18 mouse cellular contexts compared by ENCODE assay signal in genomic region chr19:50667516-50667915, GRCm38 (mm10). TPM values are rescaled to one million over a fixed set of nuclear protein-coding genes. Genes with fewer than 3 reads are reported as not detected.
DNase-seq lines count a peak whose midpoint lies in the region.
"Had no signal": no experiment of that assay in that cellular context is flagged by ENCODE, and none has a peak within 500 bp of the region (broad histone marks: within the 10 kb centered on the region; RNA-seq: fewer than 3 reads in every experiment).

No protein-coding gene starts in this region.

- DNase-seq in heart, adult 11 months = peak; percentile 17
- DNase-seq in heart, adult 8-10 months (ENCODE audit: low spot score) = no peak
- DNase-seq in retina, embryonic 14.5 days (ENCODE audit: low spot score) = peak; percentile 61
- DNase-seq in retina, postnatal 1 day = no peak
- peak; percentile 63 for DNase-seq in Muller cell, postnatal 12 days (ENCODE audit: inconsistent ontology term)
- DNase-seq in kidney, adult 9 months = no peak
- DNase-seq: adrenal gland, adult 2 months; adrenal gland, adult 8-10 months; adrenal gland, postnatal 10 days; adrenal gland, postnatal 14 days; adrenal gland, postnatal 25 days; adrenal gland, postnatal 36 days; B cell, adult 2 months; cerebellum, adult 11 months; cerebellum, adult 11-12 months; cerebellum, adult 18-20 months; cerebellum, adult 2 months had no signal

RNA-seq across cellular contexts. Expression of gene Sorcs1, which starts 10.9 kb away (rescaled TPM):
- under 1 TPM; 0.06 to 0.25 (median 0.14) TPM for total RNA-seq in heart, adult 8-10 months (2022)
- total RNA-seq: MEL had no signal

Comparison
In these comparisons a context has a peak if more than half of its experiments do, and no peak if none do; other contexts are left out.
1. DNase-seq: peak in heart, adult 11 months (single experiment), retina, embryonic 14.5 days (single experiment) and Muller cell, postnatal 12 days (single experiment); none in heart, adult 8-10 months (single experiment), retina, postnatal 1 day (single experiment) and kidney, adult 9 months (single experiment).